Mouse (Mus musculus) bone marrow macrophage, adult 2 months (primary cell): ENCODE measurements around the gene Bcl2a1c. TPM values are rescaled to one million over a fixed set of nuclear protein-coding genes. Genes with fewer than 3 reads are reported as not detected.
"Not testable (repeated sequence)": the region's sequence is repeated elsewhere in the genome, so short reads cannot be mapped to it uniquely, and the experiment has no call there.

ENCODE experiments used
- H3K27ac ChIP-seq: 2 replicates; pipeline ENCODE4 v1.5.1; 2012; ENCODE audit warnings: low read depth, low read length; ENCODE audit not compliant: insufficient read depth
- H3K4me1 ChIP-seq: 2 replicates; pipeline ENCODE4 v1.6.1; 2012; ENCODE audit warnings: low read length; ENCODE audit not compliant: control insufficient read depth, insufficient read depth
- H3K4me3 ChIP-seq: 2 replicates; pipeline ENCODE4 v1.5.1; 2012; ENCODE audit warnings: mild to moderate bottlenecking, low read length, moderate library complexity; ENCODE audit not compliant: insufficient read depth
- CTCF ChIP-seq: IDR thresholded peaks from 2 replicates; pipeline ENCODE4 v1.5.1; 2012; ENCODE audit warnings: low read depth, mild to moderate bottlenecking, low read length, moderate library complexity
- POLR2A ChIP-seq: IDR thresholded peaks from 2 replicates; pipeline ENCODE4 v1.6.1; 2012; ENCODE audit warnings: mild to moderate bottlenecking, low read depth, low read length, borderline replicate concordance
- polyA plus RNA-seq: library from polyadenylated mRNA; stranded (reverse); fragments of >200 nt; gene quantifications from 2 replicates; pipeline ENCODE4 v1.2.4, GENCODE M21; 2012; ENCODE audit not compliant: missing spikeins, insufficient read depth, insufficient read length

The Bcl2a1c gene
- polyA plus RNA-seq: not detected in 2 replicates

GRCm38 (mm10) chr9:114329855-114330254 is at the start of gene Bcl2a1c:
Bcl2a1c (plus strand) TSS chr9:114330135.
- peaks cover 12% of the 10 kb centered on the region for H3K4me1 ChIP-seq
- H3K27ac ChIP-seq, H3K4me3 ChIP-seq: not testable (repeated sequence)

GRCm38 (mm10) chr9:114305957-114306356 is 24.0 kb upstream of the Bcl2a1c start:
- peak overlapping the region; percentile 82 for H3K27ac ChIP-seq
- H3K4me3 ChIP-seq, H3K4me1 ChIP-seq: not testable (repeated sequence)

GRCm38 (mm10) chr9:114311752-114312151 is 18.2 kb upstream of the Bcl2a1c start:
- H3K4me3 ChIP-seq: not testable (repeated sequence)
- Histone ChIP-seq H3K27ac (peak overlapping the region; percentile 79), H3K4me1 (peaks cover 16% of the 10 kb centered on the region)

GRCm38 (mm10) chr9:114318021-114318420 is 11.9 kb upstream of the Bcl2a1c start:
- Histone ChIP-seq H3K4me3 (no peak overlapping the region), H3K27ac (no peak overlapping the region), H3K4me1 (no peaks in the 10 kb centered on the region)
- peak; percentile 22; the same call in 1 of the 2 replicates for TF ChIP-seq CTCF
- no peak for TF ChIP-seq POLR2A

- Histone ChIP-seq H3K27ac (no peak overlapping the region), H3K4me3 (no peak overlapping the region), H3K4me1 (peaks cover 12% of the 10 kb centered on the region)
- TF ChIP-seq POLR2A: no peak
- no peak for TF ChIP-seq CTCF
Observed at GRCm38 (mm10) chr9:114326011-114326748, 3.8 kb upstream of the Bcl2a1c start.

GRCm38 (mm10) chr9:114328332-114328731 is 1.6 kb upstream of the Bcl2a1c start:
- H3K4me3 ChIP-seq, H3K27ac ChIP-seq: not testable (repeated sequence)
- peaks cover 12% of the 10 kb centered on the region for H3K4me1 ChIP-seq

GRCm38 (mm10) chr9:114367783-114368470 is 38.0 kb downstream of the Bcl2a1c start:
- Histone ChIP-seq H3K4me3 (peak overlapping the region; percentile 58), H3K27ac (no peak overlapping the region), H3K4me1 (0 out of 2 replicates have a peak, but pooled peaks cover 3% of the 10 kb centered on the region)
- TF ChIP-seq POLR2A: no peak
- TF ChIP-seq CTCF: no peak

- Histone ChIP-seq H3K4me1 (0 out of 2 replicates have a peak, but pooled peaks cover 3% of the 10 kb centered on the region), H3K27ac (no peak overlapping the region), H3K4me3 (peak overlapping the region; percentile 58)
- TF ChIP-seq POLR2A: no peak
- no peak for TF ChIP-seq CTCF
Observed at GRCm38 (mm10) chr9:114368471-114368858, 38.5 kb downstream of the Bcl2a1c start.

GRCm38 (mm10) chr9:114369389-114369788 is 39.5 kb downstream of the Bcl2a1c start:
- not testable (repeated sequence) for H3K4me3 ChIP-seq, H3K4me1 ChIP-seq, H3K27ac ChIP-seq

- not testable (repeated sequence) for H3K4me3 ChIP-seq, H3K27ac ChIP-seq, H3K4me1 ChIP-seq
Observed at GRCm38 (mm10) chr9:114371717-114372116, 41.8 kb downstream of the Bcl2a1c start.
